Mouse (Mus musculus) intestine, embryonic 14.5 days (tissue): ENCODE measurements at regions not wholly inside any gene's neighbourhood (a gene's known extent, or its start where the extent isn't known, plus 50 kb on each side); places are given as distances from the start of the nearest gene placed in this dataset.

Experiments
- ATAC-seq: fragments of 200-750 bp; cut with Nextera tagmentation; replicated peaks from 2 replicates; pipeline ENCODE4 v1.8.0; 2017; ENCODE audit warnings: low read depth, moderate number of reproducible peaks, moderate TSS enrichment, moderate library complexity; ENCODE audit not compliant: low FRiP score, low TSS enrichment
- DNase-seq: peaks from one replicate; pipeline ENCODE4 v3.0.0-alpha.2; 2018; ENCODE audit warnings: low spot score
- H3K27ac ChIP-seq: fragments of 300-500 bp; sonication (generic); 2 replicates; pipeline ENCODE4 v1.5.1; 2014; ENCODE audit warnings: low read depth, mild to moderate bottlenecking, control low read depth
- H3K27me3 ChIP-seq: fragments of 300-500 bp; sonication (generic); replicated peaks from 2 replicates; pipeline ENCODE4 v1.6.1; 2014; ENCODE audit warnings: low read length, control low read depth; ENCODE audit not compliant: control insufficient read depth, insufficient read depth
- H3K36me3 ChIP-seq: fragments of 300-500 bp; sonication (generic); 2 replicates; pipeline ENCODE4 v1.6.1; 2014; ENCODE audit warnings: low read length, control low read depth; ENCODE audit not compliant: control insufficient read depth, insufficient read depth
- H3K4me1 ChIP-seq: fragments of 300-500 bp; sonication (generic); replicated peaks from 2 replicates; pipeline ENCODE4 v1.6.1; 2014; ENCODE audit warnings: low read length, control low read depth, mixed read lengths; ENCODE audit not compliant: control insufficient read depth, insufficient read depth
- H3K4me2 ChIP-seq: fragments of 300-500 bp; sonication (generic); 2 replicates; pipeline ENCODE4 v1.6.1; 2014; ENCODE audit warnings: low read length
- H3K4me3 ChIP-seq: fragments of 300-500 bp; sonication (generic); 2 replicates; pipeline ENCODE4 v1.5.1; 2014; ENCODE audit warnings: low read depth, low read length, control low read depth, mixed read lengths
- H3K9ac ChIP-seq: fragments of 300-500 bp; sonication (generic); 2 replicates; pipeline ENCODE4 v1.6.1; 2014; ENCODE audit warnings: mild to moderate bottlenecking, low read length
- H3K9me3 ChIP-seq: fragments of 300-500 bp; sonication (generic); 2 replicates; pipeline ENCODE4 v1.6.1; 2016; ENCODE audit warnings: low read length, control low read depth; ENCODE audit not compliant: control insufficient read depth
- WGBS: fragments of 180-500 bp; shearing (Covaris S2); extraction: QIAGEN DNeasy Blood & Tissue Kit; methylation state at CpG from one replicate; pipeline ENCODE4 v1.1.7; 2014; 5-methylcytosine and 5-hydroxymethylcytosine counted together

DNA sequence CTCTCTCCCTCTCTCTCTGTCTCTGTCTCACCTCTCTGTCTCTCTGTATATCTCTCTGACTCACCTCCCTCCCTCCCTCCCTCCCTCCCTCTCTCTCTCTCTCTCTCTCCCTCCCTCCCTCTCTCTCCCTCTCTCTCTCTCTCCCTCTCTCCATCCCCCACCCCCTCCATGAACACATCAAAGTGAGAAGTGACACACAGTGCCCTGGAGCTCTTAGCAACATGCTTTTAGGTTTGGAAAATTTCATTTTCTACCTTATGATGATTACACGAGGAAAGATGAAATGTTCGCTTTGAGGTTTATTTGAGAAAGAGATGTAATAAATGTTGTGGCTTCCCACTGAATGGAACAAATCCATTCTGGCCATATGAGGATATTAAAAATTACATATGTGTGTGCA, 95.6 kb upstream of the Smarca2 start:
- H3K9ac ChIP-seq: no peak overlapping the region
- ATAC-seq (no peak), DNase-seq (no peak)
- H3K27ac ChIP-seq: no peak overlapping the region
- no peaks in the 10 kb centered on the region for H3K27me3 ChIP-seq
- no peak overlapping the region for H3K4me2 ChIP-seq
- WGBS: 57% methylated on average over 2 of the region's 2 CpGs
- no peaks in the 10 kb centered on the region for H3K4me1 ChIP-seq
- H3K9me3 ChIP-seq: no peaks in the 10 kb centered on the region
- no peaks in the 10 kb centered on the region for H3K36me3 ChIP-seq
- H3K4me3 ChIP-seq: no peak overlapping the region

DNA sequence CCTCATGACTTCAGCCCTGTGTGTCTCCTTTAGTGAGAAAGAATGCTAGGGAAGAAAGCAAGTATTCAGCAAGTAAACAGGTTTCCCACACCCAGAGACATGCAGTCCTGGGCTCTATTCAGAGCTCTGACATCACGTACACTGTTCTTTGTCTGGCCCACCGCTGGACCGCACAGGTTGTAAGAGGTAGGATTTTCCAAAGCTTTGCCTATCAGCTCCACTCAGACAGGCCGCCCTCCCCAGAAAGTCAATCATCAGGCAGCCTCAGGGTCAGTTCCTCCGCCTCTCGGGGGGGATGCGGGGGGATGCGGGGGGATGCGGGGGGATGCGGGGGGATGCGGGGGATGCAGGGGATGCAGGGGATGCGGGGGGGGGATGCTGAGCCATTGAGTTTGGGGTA, 94.7 kb upstream of the Smarca2 start:
- no peaks in the 10 kb centered on the region for H3K4me1 ChIP-seq
- H3K4me3 ChIP-seq: no peak overlapping the region
- H3K27me3 ChIP-seq: no peaks in the 10 kb centered on the region
- 66% methylated on average over 12 of the region's 12 CpGs for WGBS
- H3K9me3 ChIP-seq: no peaks in the 10 kb centered on the region
- no peak overlapping the region for H3K9ac ChIP-seq
- ATAC-seq (no peak), DNase-seq (no peak)
- H3K36me3 ChIP-seq: no peaks in the 10 kb centered on the region
- no peak overlapping the region for H3K27ac ChIP-seq
- no peak overlapping the region for H3K4me2 ChIP-seq

DNA sequence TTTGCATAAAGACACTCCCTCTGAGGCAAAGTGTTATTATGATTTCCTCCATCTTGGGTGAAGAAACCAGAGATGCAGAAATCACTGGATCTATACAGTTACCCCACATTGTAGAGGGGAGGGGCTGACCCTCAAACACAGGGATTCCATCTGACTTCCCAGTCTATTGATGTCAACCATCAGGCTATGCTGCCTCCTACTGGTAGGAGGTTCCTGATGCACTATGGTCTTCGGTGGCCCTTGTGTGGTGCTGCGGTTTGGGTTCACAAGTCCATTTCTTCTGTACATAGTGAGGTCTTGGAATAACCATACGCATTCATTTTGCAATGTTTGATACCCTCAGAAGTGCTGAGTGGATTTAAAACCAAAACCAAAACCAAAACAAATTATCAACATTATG, 94.0 kb upstream of the Smarca2 start:
- Histone ChIP-seq H3K4me1 (no peaks in the 10 kb centered on the region), H3K36me3 (no peaks in the 10 kb centered on the region), H3K4me3 (no peak overlapping the region), H3K4me2 (no peak overlapping the region), H3K9me3 (no peaks in the 10 kb centered on the region), H3K27ac (no peak overlapping the region), H3K27me3 (no peaks in the 10 kb centered on the region), H3K9ac (no peak overlapping the region)
- DNase-seq (no peak), ATAC-seq (no peak)
- 84% methylated on average over 3 of the region's 3 CpGs for WGBS

DNA sequence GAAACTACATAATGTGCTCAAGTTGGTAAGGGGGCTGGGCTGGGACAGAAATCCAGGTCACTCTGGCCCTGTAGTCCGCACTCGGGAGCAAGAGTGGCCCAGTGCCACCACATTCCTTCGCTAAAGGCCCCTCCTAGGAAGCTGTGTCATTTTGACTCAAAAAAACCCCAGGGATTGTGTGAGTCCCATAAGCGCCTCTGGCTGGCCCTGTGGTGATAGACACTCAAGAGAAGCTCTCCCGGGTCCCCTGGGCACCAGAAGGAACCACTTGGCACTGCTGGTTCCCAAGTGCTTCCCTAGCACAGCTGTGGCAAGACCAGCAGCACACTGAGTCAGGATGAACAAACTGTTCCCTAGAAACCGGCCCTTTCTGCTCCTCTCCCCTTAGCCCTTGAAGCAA, 93.1 kb upstream of the Smarca2 start:
- H3K9me3 ChIP-seq: no peaks in the 10 kb centered on the region
- WGBS: 83% methylated on average over 6 of the region's 6 CpGs
- H3K4me3 ChIP-seq: no peak overlapping the region
- no peak overlapping the region for H3K27ac ChIP-seq
- H3K9ac ChIP-seq: no peak overlapping the region
- DNase-seq (no peak), ATAC-seq (no peak)
- no peaks in the 10 kb centered on the region for H3K36me3 ChIP-seq
- H3K27me3 ChIP-seq: no peaks in the 10 kb centered on the region
- no peaks in the 10 kb centered on the region for H3K4me1 ChIP-seq
- H3K4me2 ChIP-seq: no peak overlapping the region

DNA sequence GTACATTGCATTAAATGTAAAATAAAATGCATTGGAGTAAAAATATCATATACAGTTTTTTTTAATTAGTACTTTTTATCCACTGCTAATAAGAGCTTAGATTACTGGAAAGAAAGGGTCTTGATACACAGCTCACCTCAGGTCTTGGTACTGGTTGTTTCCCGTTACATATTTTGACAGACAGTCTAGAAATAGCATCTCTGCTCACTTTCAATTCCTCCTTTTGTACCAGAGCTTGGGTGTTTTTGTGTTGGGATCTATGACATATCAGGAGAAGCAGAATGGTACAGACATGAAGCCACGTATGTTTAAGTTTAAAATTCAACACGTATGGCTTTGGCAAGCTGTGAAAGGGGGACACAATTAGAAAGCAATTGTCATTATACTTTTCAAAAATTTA, 80.3 kb upstream of the Smarca2 start:
- H3K27ac ChIP-seq: no peak overlapping the region
- no peaks in the 10 kb centered on the region for H3K36me3 ChIP-seq
- H3K4me2 ChIP-seq: no peak overlapping the region
- no peak for DNase-seq
- H3K9me3 ChIP-seq: no peaks in the 10 kb centered on the region
- H3K4me3 ChIP-seq: no peak overlapping the region
- ATAC-seq: no peak
- H3K4me1 ChIP-seq: no peaks in the 10 kb centered on the region
- no peaks in the 10 kb centered on the region for H3K27me3 ChIP-seq
- 84% methylated on average over 3 of the region's 3 CpGs for WGBS
- no peak overlapping the region for H3K9ac ChIP-seq

DNA sequence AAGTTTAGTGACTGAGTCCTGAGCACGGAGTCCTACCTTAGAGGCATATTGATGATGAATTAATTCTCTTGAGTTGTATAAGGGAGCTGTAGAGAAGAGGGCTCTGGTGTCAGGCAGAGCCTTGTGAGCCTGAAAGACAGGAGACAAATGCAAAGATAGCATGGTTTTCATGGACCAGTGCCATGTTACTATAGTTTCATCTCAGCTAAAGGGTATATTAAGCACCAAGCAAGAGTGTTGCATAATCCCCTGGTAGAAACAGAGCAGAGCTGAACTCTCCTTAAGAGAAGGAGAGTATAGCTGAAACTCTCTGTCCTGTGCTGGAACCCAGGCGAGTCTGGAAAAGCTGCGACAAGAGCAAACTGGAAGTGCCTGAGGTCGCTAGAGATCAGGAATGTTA, 73.5 kb upstream of the Smarca2 start:
- ATAC-seq: no peak
- no peaks in the 10 kb centered on the region for H3K36me3 ChIP-seq
- WGBS: 73% methylated on average over 4 of the region's 4 CpGs
- H3K27me3 ChIP-seq: no peaks in the 10 kb centered on the region
- no peaks in the 10 kb centered on the region for H3K4me1 ChIP-seq
- H3K4me3 ChIP-seq: no peak overlapping the region
- H3K27ac ChIP-seq: no peak overlapping the region
- H3K9ac ChIP-seq: no peak overlapping the region
- H3K4me2 ChIP-seq: no peak overlapping the region
- no peak for DNase-seq
- H3K9me3 ChIP-seq: no peaks in the 10 kb centered on the region

DNA sequence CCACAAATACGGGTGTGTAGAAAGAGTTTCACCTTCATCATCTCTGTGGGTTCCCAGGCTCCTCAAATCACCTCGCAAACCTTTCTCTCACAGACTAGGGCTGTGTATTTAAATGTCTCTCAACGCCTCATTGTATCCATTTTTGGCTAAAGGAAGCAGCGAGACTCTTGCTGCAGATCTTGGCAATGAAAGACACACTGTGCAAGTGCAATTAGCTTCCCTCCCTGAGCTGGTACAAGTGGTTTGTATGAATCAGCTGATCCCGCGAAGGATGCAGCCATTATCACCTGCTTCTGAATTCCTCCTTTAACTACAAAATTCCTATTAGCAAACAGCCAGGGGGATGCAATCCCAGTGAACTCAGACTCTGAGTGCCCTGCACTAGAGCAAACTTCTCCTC, 72.3 kb upstream of the Smarca2 start:
- DNase-seq (peak; percentile 46), ATAC-seq (no peak)
- no peaks in the 10 kb centered on the region for H3K4me1 ChIP-seq
- no peaks in the 10 kb centered on the region for H3K36me3 ChIP-seq
- no peak overlapping the region for H3K27ac ChIP-seq
- no peak overlapping the region for H3K4me2 ChIP-seq
- WGBS: 57% methylated on average over 6 of the region's 6 CpGs
- H3K9ac ChIP-seq: no peak overlapping the region
- no peaks in the 10 kb centered on the region for H3K9me3 ChIP-seq
- no peaks in the 10 kb centered on the region for H3K27me3 ChIP-seq
- H3K4me3 ChIP-seq: no peak overlapping the region

DNA sequence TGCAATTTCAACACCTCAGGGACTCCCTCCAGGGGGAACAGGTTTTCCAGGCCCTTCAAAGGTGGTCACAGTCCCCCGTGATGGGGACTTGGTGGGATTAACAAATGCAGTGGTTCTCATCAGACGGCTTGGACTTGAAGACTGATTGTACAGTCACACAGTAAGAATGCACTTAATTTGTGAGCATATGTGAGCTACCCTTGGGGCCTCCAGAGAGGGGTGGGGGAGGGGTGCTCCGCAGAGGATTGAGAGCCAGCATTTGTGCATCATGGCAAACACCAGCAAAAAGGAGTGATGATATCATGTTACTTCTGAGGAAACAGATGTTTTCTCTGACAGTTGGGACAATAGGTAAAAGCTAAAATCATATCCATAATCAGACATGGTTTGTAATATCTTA, 59.2 kb upstream of the Smarca2 start:
- DNase-seq: no peak
- 46% methylated on average over 3 of the region's 3 CpGs for WGBS

DNA sequence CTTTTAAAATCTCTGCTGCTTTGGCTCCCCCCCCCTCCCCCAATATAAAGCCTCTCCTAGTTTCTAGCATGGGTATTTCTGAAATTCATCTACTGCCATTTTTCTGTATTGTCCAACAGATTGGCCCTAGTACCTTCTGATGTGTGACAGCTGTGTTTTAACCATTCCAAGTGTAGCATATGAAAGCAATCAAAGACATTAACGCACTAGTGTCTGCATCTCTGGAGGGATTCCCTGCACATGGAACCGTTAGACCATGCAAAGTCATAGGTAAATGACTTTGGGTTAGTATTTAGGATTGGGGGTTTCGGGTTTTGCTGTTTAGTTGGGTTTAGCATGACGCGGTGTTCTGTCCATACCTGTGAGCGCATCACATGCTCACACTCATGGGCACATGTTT, 57.3 kb upstream of the Smarca2 start:
- Histone ChIP-seq H3K36me3 (no peaks in the 10 kb centered on the region), H3K4me2 (no peak overlapping the region), H3K4me1 (no peaks in the 10 kb centered on the region; the same call in 1 of the 2 replicates), H3K27me3 (no peaks in the 10 kb centered on the region), H3K4me3 (no peak overlapping the region), H3K9ac (no peak overlapping the region), H3K27ac (no peak overlapping the region), H3K9me3 (no peaks in the 10 kb centered on the region)
- DNase-seq (no peak), ATAC-seq (no peak)
- WGBS: 86% methylated on average over 6 of the region's 6 CpGs

More for the DNA sequence above, 59.2 kb upstream of the Smarca2 start:
- ATAC-seq: no peak
- no peak overlapping the region for H3K27ac ChIP-seq
- no peak overlapping the region for H3K4me3 ChIP-seq
- H3K27me3 ChIP-seq: no peaks in the 10 kb centered on the region
- H3K36me3 ChIP-seq: no peaks in the 10 kb centered on the region
- no peak overlapping the region for H3K4me2 ChIP-seq
- H3K4me1 ChIP-seq: no peaks in the 10 kb centered on the region; the same call in 1 of the 2 replicates
- H3K9me3 ChIP-seq: no peaks in the 10 kb centered on the region
- no peak overlapping the region for H3K9ac ChIP-seq
